Mouse (Mus musculus): ENCODE results near the gene Poln. TPM values are rescaled to one million over a fixed set of nuclear protein-coding genes. Genes with fewer than 3 reads are reported as not detected.
A peak's percentile ranks its signal among the peaks of the same experiment; 100 is the strongest.

The Poln gene
- polyA plus RNA-seq, 1 experiment from 2014 or later, result 0.48 TPM

GRCm38 (mm10) chr5:33997829-33998504 lies 171.3 kb downstream of the Poln start:
- Histone ChIP-seq H3K4me3 (no peak overlapping the region), H3K27ac (no peak overlapping the region), H3K9me3 (replicated peaks) (no peaks in the 10 kb centered on the region), H3K4me1 (peaks cover 8% of the 10 kb centered on the region; the same call in 1 of the 2 replicates), H3K9ac (no peak overlapping the region), H3K27me3 (replicated peaks) (peaks cover 77% of the 10 kb centered on the region), H3K36me3 (no peaks in the 10 kb centered on the region), H3K4me2 (no peak overlapping the region)
- 55% methylated on average over 20 of the region's 20 CpGs for WGBS (ENCODE audit: insufficient replicate concordance)
- no peak for ATAC-seq

GRCm38 (mm10) chr5:33997051-33997741 lies 172.1 kb downstream of the Poln start:
- 3% methylated on average over 79 of the region's 80 CpGs for WGBS (ENCODE audit: insufficient replicate concordance)
- peaks cover 8% of the 10 kb centered on the region; the same call in 1 of the 2 replicates for H3K4me1 ChIP-seq
- ATAC-seq, result no peak
- H3K9me3 ChIP-seq (replicated peaks), result no peaks in the 10 kb centered on the region
- H3K4me3 ChIP-seq, result peak overlapping the region; percentile 45
- H3K9ac ChIP-seq, result no peak overlapping the region
- peak overlapping the region; percentile 72 for H3K4me2 ChIP-seq
- peaks cover 77% of the 10 kb centered on the region for H3K27me3 ChIP-seq (replicated peaks)
- H3K27ac ChIP-seq, result no peak overlapping the region
- no peaks in the 10 kb centered on the region for H3K36me3 ChIP-seq

- WGBS (ENCODE audit: insufficient replicate concordance), result under 1% methylated on average over 53 of the region's 55 CpGs
- Histone ChIP-seq H3K36me3 (no peaks in the 10 kb centered on the region), H3K4me2 (peak overlapping the region; percentile 72), H3K27me3 (replicated peaks) (peaks cover 76% of the 10 kb centered on the region), H3K27ac (no peak overlapping the region), H3K9ac (no peak overlapping the region), H3K4me3 (peak overlapping the region; percentile 45), H3K4me1 (peaks cover 8% of the 10 kb centered on the region; the same call in 1 of the 2 replicates), H3K9me3 (replicated peaks) (no peaks in the 10 kb centered on the region)
- ATAC-seq, result no peak
These were observed 172.6 kb downstream of the Poln start for GRCm38 (mm10) chr5:33996694-33997045.

GRCm38 (mm10) chr5:33995843-33996693 lies 173.2 kb downstream of the Poln start, which contains the start of gene Nat8l:
Gene Nat8l, plus strand, starts transcription at chr5:33995984.
- peaks cover 8% of the 10 kb centered on the region; the same call in 1 of the 2 replicates for H3K4me1 ChIP-seq
- H3K27me3 ChIP-seq (replicated peaks), result peaks cover 72% of the 10 kb centered on the region
- H3K4me3 ChIP-seq, result peak within 1 kb of the TSS; percentile 45
- H3K9ac ChIP-seq, result no peak within 1 kb of the TSS
- peak within 1 kb of the TSS; percentile 72 for H3K4me2 ChIP-seq
- no peak for ATAC-seq
- under 1% methylated on average over 90 of the region's 90 CpGs for WGBS (ENCODE audit: insufficient replicate concordance)
- H3K9me3 ChIP-seq (replicated peaks), result no peaks in the 10 kb centered on the region
- no peak within 1 kb of the TSS for H3K27ac ChIP-seq
- no peaks in the 10 kb centered on the region for H3K36me3 ChIP-seq

DNA sequence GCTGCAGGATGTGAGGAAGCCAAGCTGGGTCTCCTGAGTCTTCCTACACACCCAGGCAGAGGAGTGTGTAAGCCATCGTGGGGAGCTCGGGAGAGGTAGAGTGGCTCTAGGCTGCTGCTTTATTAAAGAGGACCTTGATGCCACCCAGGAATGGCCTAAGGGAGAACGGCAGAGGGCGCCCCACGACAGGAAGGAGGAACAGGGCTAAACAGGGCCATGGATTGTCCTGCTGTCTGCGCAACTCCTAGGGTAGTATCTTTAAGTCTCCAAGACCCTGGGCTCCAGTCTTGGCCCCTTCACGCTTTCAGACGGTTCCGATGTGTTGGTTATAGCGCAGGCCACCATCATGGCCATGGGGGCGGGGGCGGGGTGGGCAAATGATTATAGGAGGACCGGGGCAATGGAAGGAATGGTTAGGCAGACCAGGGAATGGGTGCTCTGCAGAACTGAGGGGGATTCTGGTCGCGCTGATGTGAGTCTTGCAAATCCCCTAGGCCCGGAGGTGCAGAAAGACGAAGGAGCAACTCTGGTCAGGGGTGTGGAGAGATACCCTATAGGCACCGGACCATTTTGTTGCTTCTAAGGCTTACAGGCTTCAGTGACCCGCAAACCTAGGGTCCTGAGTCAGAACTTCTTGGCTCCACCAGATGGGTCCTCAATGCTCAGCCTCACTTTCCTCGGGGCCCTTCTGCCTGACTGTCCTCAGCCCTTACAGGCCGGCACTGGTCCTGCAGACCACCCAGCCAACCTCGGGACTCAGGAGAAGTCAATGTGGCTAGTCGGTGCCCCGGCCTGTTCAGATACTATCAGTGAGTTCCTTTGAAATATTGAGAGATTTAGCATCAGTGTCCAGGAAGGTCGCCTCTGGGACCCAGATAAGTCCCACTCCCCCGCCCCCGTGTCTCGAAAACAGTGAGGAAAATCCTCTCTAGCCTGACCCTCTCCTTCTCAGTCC lies 174.3 kb downstream of the Poln start:
- ATAC-seq, result no peak
- H3K27me3 ChIP-seq (replicated peaks), result peaks cover 61% of the 10 kb centered on the region
- peaks cover 8% of the 10 kb centered on the region; the same call in 1 of the 2 replicates for H3K4me1 ChIP-seq
- H3K9me3 ChIP-seq (replicated peaks), result no peaks in the 10 kb centered on the region
- no peak overlapping the region for H3K9ac ChIP-seq
- WGBS (ENCODE audit: insufficient replicate concordance), result 32% methylated on average over 28 of the region's 28 CpGs
- H3K4me3 ChIP-seq, result peak overlapping the region; percentile 45; the same call in 1 of the 2 replicates
- no peaks in the 10 kb centered on the region for H3K36me3 ChIP-seq
- peak overlapping the region; percentile 72 for H3K4me2 ChIP-seq
- no peak overlapping the region for H3K27ac ChIP-seq

- no peaks in the 10 kb centered on the region for H3K9me3 ChIP-seq (replicated peaks)
- peaks cover 73% of the 10 kb centered on the region for H3K27me3 ChIP-seq (replicated peaks)
- peaks cover 15% of the 10 kb centered on the region; the same call in 1 of the 2 replicates for H3K4me1 ChIP-seq
- H3K4me3 ChIP-seq, result peak within 1 kb of the TSS; percentile 62
- no peaks in the 10 kb centered on the region for H3K36me3 ChIP-seq
- peak within 1 kb of the TSS; percentile 79 for H3K4me2 ChIP-seq
- peak within 1 kb of the TSS; percentile 50 for H3K9ac ChIP-seq
- 1% methylated on average over 80 of the region's 88 CpGs for WGBS (ENCODE audit: insufficient replicate concordance)
- no peak within 1 kb of the TSS for H3K27ac ChIP-seq
- ATAC-seq, result peak; percentile 49
These were observed 185.7 kb downstream of the Poln start, which contains the start of gene Gm1673 for GRCm38 (mm10) chr5:33983309-33984121. Gene Gm1673, plus strand, starts transcription at chr5:33983433.

DNA sequence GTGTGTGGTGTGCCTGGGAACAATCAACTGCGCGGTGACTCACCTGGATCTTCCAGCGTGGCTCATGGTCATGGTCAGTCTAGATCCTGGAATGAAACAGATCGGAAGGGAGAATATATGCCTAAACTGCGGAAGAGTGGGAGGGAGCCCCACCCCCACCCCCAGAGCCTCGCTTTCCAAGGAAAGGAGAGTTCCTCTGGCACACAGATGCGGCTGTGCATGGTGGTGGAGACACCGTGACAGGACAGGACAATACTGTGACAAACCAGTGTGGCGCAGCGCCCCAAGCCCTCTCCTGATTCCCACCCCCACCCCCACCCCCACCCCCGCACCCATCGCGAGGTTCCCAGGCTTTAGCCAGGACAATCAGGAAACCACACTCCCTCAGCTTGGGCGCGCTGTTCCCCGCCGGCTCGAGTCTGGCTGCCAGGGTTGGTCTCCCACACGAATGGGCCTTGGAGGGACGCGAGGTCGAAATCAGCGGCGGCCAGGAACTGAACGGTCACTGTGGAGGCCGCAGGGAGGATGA lies 186.5 kb downstream of the Poln start:
- H3K4me3 ChIP-seq, result peak overlapping the region; percentile 62
- 6% methylated on average over 26 of the region's 26 CpGs for WGBS (ENCODE audit: insufficient replicate concordance)
- H3K4me2 ChIP-seq, result peak overlapping the region; percentile 79
- ATAC-seq, result no peak
- no peak overlapping the region for H3K9ac ChIP-seq
- no peak overlapping the region for H3K27ac ChIP-seq
- H3K27me3 ChIP-seq (replicated peaks), result peaks cover 73% of the 10 kb centered on the region
- H3K9me3 ChIP-seq (replicated peaks), result no peaks in the 10 kb centered on the region
- H3K4me1 ChIP-seq, result peaks cover 15% of the 10 kb centered on the region; the same call in 1 of the 2 replicates
- no peaks in the 10 kb centered on the region for H3K36me3 ChIP-seq

GRCm38 (mm10) chr5:33976267-33976666 lies 193.0 kb downstream of the Poln start:
- Histone ChIP-seq H3K36me3 (no peaks in the 10 kb centered on the region), H3K4me2 (no peak overlapping the region)
- ATAC-seq, result no peak

DNA sequence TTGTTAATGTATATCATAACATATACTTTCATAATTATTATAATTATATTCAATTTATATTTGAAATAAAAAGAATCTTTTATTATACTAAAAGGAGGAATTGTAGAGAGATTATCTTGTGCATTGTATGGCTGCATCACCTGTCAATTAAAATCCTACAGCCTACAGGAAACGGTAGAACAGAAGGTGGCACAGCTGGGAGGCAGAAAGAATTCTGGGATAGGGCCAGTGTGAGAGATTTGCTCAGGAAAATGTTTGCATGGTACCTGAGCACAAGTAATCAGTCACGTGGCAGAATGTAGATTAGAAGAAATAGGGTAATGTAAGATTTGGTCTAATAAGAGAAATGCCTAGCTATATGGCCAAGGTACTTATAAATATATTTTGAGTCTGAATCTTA lies 194.5 kb downstream of the Poln start:
- no peak overlapping the region for H3K4me2 ChIP-seq
- H3K27ac ChIP-seq, result no peak overlapping the region
- no peak overlapping the region for H3K4me3 ChIP-seq
- no peaks in the 10 kb centered on the region for H3K27me3 ChIP-seq (replicated peaks)
- WGBS (ENCODE audit: insufficient replicate concordance), result 46% methylated on average over 2 of the region's 2 CpGs
- H3K9ac ChIP-seq, result no peak overlapping the region
- H3K36me3 ChIP-seq, result no peaks in the 10 kb centered on the region
- H3K4me1 ChIP-seq, result no peaks in the 10 kb centered on the region
- H3K9me3 ChIP-seq (replicated peaks), result no peaks in the 10 kb centered on the region
- ATAC-seq, result no peak

More at GRCm38 (mm10) chr5:33976267-33976666, 193.0 kb downstream of the Poln start:
- no peak overlapping the region for H3K9ac ChIP-seq
- H3K9me3 ChIP-seq (replicated peaks), result no peaks in the 10 kb centered on the region
- no peak overlapping the region for H3K27ac ChIP-seq
- no peak overlapping the region for H3K4me3 ChIP-seq
- 21% methylated on average over 3 of the region's 3 CpGs for WGBS (ENCODE audit: insufficient replicate concordance)
- H3K4me1 ChIP-seq, result no peaks in the 10 kb centered on the region
- peaks cover 8% of the 10 kb centered on the region for H3K27me3 ChIP-seq (replicated peaks)

DNA sequence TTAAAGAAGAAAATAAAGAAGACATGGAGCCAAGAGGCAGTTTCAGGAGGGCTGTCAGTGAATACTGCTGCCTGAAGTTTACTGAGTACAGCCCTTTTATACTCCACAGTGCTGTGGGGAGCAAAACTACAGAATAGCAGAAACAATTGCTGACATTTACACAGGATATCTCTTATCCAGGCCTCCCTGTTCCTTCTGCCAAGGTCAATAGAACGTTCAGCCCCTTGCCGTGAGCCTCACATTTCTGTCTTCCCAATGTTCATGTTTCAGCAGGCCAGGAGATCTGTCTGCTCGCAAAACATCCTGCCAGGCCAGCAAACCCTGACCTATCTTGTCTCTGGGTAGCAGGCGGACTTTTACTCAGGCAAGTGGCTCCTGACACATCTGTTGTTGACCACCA lies 209.9 kb downstream of the Poln start:
- no peak overlapping the region for H3K9ac ChIP-seq
- WGBS (ENCODE audit: insufficient replicate concordance), result 59% methylated on average over 4 of the region's 4 CpGs
- H3K27ac ChIP-seq, result no peak overlapping the region
- H3K4me1 ChIP-seq, result no peaks in the 10 kb centered on the region
- no peaks in the 10 kb centered on the region for H3K27me3 ChIP-seq (replicated peaks)
- peaks cover 11% of the 10 kb centered on the region for H3K9me3 ChIP-seq (replicated peaks)
- no peak for ATAC-seq
- no peak overlapping the region for H3K4me3 ChIP-seq
- H3K4me2 ChIP-seq, result no peak overlapping the region
- no peaks in the 10 kb centered on the region for H3K36me3 ChIP-seq
